Mouse (Mus musculus) forebrain, embryonic 15.5 days (tissue): ENCODE results near the gene Tmem106c. TPM values are rescaled to one million over a fixed set of nuclear protein-coding genes. Genes with fewer than 3 reads are reported as not detected.
A peak's percentile ranks its signal among the peaks of the same experiment; 100 is the strongest.

Experiments used
- ATAC-seq: fragments of 200-750 bp; cut with Nextera tagmentation; replicated peaks from 2 replicates; pipeline ENCODE4 v1.8.0; 2017; ENCODE audit warnings: mild to moderate bottlenecking, moderate TSS enrichment, moderate library complexity
- H3K27ac ChIP-seq: fragments of 300-500 bp; sonication (generic); replicated peaks from 2 replicates; pipeline ENCODE4 v1.5.1; 2015; ENCODE audit warnings: mild to moderate bottlenecking, inconsistent platforms
- H3K27me3 ChIP-seq: fragments of 300-500 bp; sonication (generic); 2 replicates; pipeline ENCODE4 v1.6.1; 2015; ENCODE audit warnings: inconsistent platforms
- H3K36me3 ChIP-seq: fragments of 300-500 bp; sonication (generic); 2 replicates; pipeline ENCODE4 v1.6.1; 2015; ENCODE audit warnings: mild to moderate bottlenecking, inconsistent platforms
- H3K4me1 ChIP-seq: fragments of 300-500 bp; sonication (generic); 2 replicates; pipeline ENCODE4 v1.6.1; 2015; ENCODE audit warnings: inconsistent platforms
- H3K4me2 ChIP-seq: fragments of 300-500 bp; sonication (generic); replicated peaks from 2 replicates; pipeline ENCODE4 v1.6.1; 2015; ENCODE audit warnings: mild to moderate bottlenecking, inconsistent platforms
- H3K4me3 ChIP-seq: fragments of 300-500 bp; sonication (generic); 2 replicates; pipeline ENCODE4 v1.5.1; 2015; ENCODE audit warnings: mild to moderate bottlenecking, inconsistent platforms
- H3K9ac ChIP-seq: fragments of 300-500 bp; sonication (generic); replicated peaks from 2 replicates; pipeline ENCODE4 v1.6.1; 2015; ENCODE audit warnings: mild to moderate bottlenecking, inconsistent platforms
- H3K9me3 ChIP-seq: fragments of 300-500 bp; sonication (generic); 2 replicates; pipeline ENCODE4 v1.6.1; 2016; ENCODE audit warnings: inconsistent platforms
- WGBS: fragments of 180-500 bp; shearing (Covaris S2); methylation state at CpG from one replicate; pipeline ENCODE4 v1.1.7; 2015; ENCODE audit warnings: mixed read lengths; 5-methylcytosine and 5-hydroxymethylcytosine counted together
- polyA plus RNA-seq: library from polyadenylated mRNA; unstranded; fragments of >200 nt; fragmentation: Nextera tagmentation; extraction: Ambion mirVana; gene quantifications from 2 replicates; pipeline ENCODE4 v1.2.1, GENCODE M21; 2015

The Tmem106c gene
- polyA plus RNA-seq, 1 experiment from 2014 or later = 66.2 TPM

GRCm38 (mm10) chr15:97940088-97940487, 23.9 kb upstream of the Tmem106c start:
- Histone ChIP-seq H3K27me3 (no peaks in the 10 kb centered on the region), H3K9me3 (no peaks in the 10 kb centered on the region), H3K9ac (no peak overlapping the region), H3K27ac (no peak overlapping the region), H3K4me2 (no peak overlapping the region), H3K36me3 (no peaks in the 10 kb centered on the region), H3K4me1 (no peaks in the 10 kb centered on the region), H3K4me3 (no peak overlapping the region)
- 93% methylated on average over 2 of the region's 2 CpGs for WGBS
- no peak for ATAC-seq

GRCm38 (mm10) chr15:97941306-97941705, 22.7 kb upstream of the Tmem106c start:
- Histone ChIP-seq H3K27me3 (no peaks in the 10 kb centered on the region), H3K4me3 (no peak overlapping the region), H3K27ac (no peak overlapping the region), H3K4me1 (no peaks in the 10 kb centered on the region), H3K4me2 (no peak overlapping the region), H3K9me3 (no peaks in the 10 kb centered on the region), H3K9ac (no peak overlapping the region), H3K36me3 (no peaks in the 10 kb centered on the region)
- no peak for ATAC-seq
- 83% methylated on average over 2 of the region's 2 CpGs for WGBS

- WGBS = 89% methylated on average over 8 of the region's 8 CpGs
- Histone ChIP-seq H3K27ac (no peak overlapping the region), H3K9ac (no peak overlapping the region), H3K4me1 (no peaks in the 10 kb centered on the region), H3K36me3 (no peaks in the 10 kb centered on the region), H3K9me3 (no peaks in the 10 kb centered on the region), H3K27me3 (no peaks in the 10 kb centered on the region), H3K4me2 (no peak overlapping the region), H3K4me3 (no peak overlapping the region)
- ATAC-seq = no peak
Measured at GRCm38 (mm10) chr15:97942538-97942937, 21.5 kb upstream of the Tmem106c start.

GRCm38 (mm10) chr15:97943356-97943755, 20.6 kb upstream of the Tmem106c start:
- Histone ChIP-seq H3K27me3 (no peaks in the 10 kb centered on the region), H3K27ac (no peak overlapping the region), H3K9me3 (no peaks in the 10 kb centered on the region), H3K9ac (no peak overlapping the region), H3K4me2 (no peak overlapping the region), H3K36me3 (no peaks in the 10 kb centered on the region), H3K4me3 (no peak overlapping the region), H3K4me1 (no peaks in the 10 kb centered on the region)
- 89% methylated on average over 8 of the region's 8 CpGs for WGBS
- no peak for ATAC-seq

GRCm38 (mm10) chr15:97944919-97945574, 19.0 kb upstream of the Tmem106c start:
- H3K9ac ChIP-seq = no peak overlapping the region
- H3K4me2 ChIP-seq = no peak overlapping the region
- ATAC-seq = no peak
- H3K36me3 ChIP-seq = no peaks in the 10 kb centered on the region
- no peak overlapping the region for H3K27ac ChIP-seq
- no peaks in the 10 kb centered on the region for H3K4me1 ChIP-seq
- no peaks in the 10 kb centered on the region for H3K9me3 ChIP-seq
- H3K27me3 ChIP-seq = no peaks in the 10 kb centered on the region
- 84% methylated on average over 11 of the region's 11 CpGs for WGBS
- H3K4me3 ChIP-seq = no peak overlapping the region

- Histone ChIP-seq H3K9me3 (no peaks in the 10 kb centered on the region), H3K4me2 (no peak overlapping the region), H3K9ac (no peak overlapping the region), H3K36me3 (no peaks in the 10 kb centered on the region), H3K27ac (no peak overlapping the region), H3K4me3 (no peak overlapping the region), H3K4me1 (no peaks in the 10 kb centered on the region), H3K27me3 (no peaks in the 10 kb centered on the region)
- ATAC-seq = no peak
- WGBS = 85% methylated on average over 10 of the region's 11 CpGs
Measured at GRCm38 (mm10) chr15:97945656-97946315, 18.2 kb upstream of the Tmem106c start.

GRCm38 (mm10) chr15:97948720-97949119, 15.3 kb upstream of the Tmem106c start:
- H3K4me3 ChIP-seq = no peak overlapping the region
- H3K9ac ChIP-seq = no peak overlapping the region
- 29% methylated on average over 7 of the region's 7 CpGs for WGBS
- no peak overlapping the region for H3K4me2 ChIP-seq
- H3K4me1 ChIP-seq = no peaks in the 10 kb centered on the region
- ATAC-seq = no peak
- H3K36me3 ChIP-seq = no peaks in the 10 kb centered on the region
- H3K27me3 ChIP-seq = no peaks in the 10 kb centered on the region
- H3K27ac ChIP-seq = no peak overlapping the region
- no peaks in the 10 kb centered on the region for H3K9me3 ChIP-seq

- Histone ChIP-seq H3K9ac (no peak overlapping the region), H3K4me1 (no peaks in the 10 kb centered on the region), H3K36me3 (no peaks in the 10 kb centered on the region), H3K4me2 (no peak overlapping the region), H3K27me3 (no peaks in the 10 kb centered on the region), H3K27ac (no peak overlapping the region), H3K9me3 (no peaks in the 10 kb centered on the region), H3K4me3 (no peak overlapping the region)
- 73% methylated on average over 3 of the region's 3 CpGs for WGBS
- ATAC-seq = no peak
Measured at GRCm38 (mm10) chr15:97949706-97950105, 14.3 kb upstream of the Tmem106c start.

- WGBS = 80% methylated on average over 7 of the region's 7 CpGs
- H3K4me1 ChIP-seq = no peaks in the 10 kb centered on the region
Measured at GRCm38 (mm10) chr15:97950240-97950639, 13.8 kb upstream of the Tmem106c start.

GRCm38 (mm10) chr15:97952137-97952888, 11.7 kb upstream of the Tmem106c start:
- Histone ChIP-seq H3K27ac (no peak overlapping the region), H3K4me3 (no peak overlapping the region), H3K9ac (no peak overlapping the region), H3K9me3 (no peaks in the 10 kb centered on the region), H3K4me2 (no peak overlapping the region), H3K27me3 (no peaks in the 10 kb centered on the region), H3K36me3 (no peaks in the 10 kb centered on the region), H3K4me1 (no peaks in the 10 kb centered on the region)
- WGBS = 13% methylated on average over 16 of the region's 16 CpGs
- peak; percentile 68 for ATAC-seq

More at GRCm38 (mm10) chr15:97950240-97950639, 13.8 kb upstream of the Tmem106c start:
- H3K9me3 ChIP-seq = no peaks in the 10 kb centered on the region
- no peaks in the 10 kb centered on the region for H3K36me3 ChIP-seq
- no peak for ATAC-seq
- no peak overlapping the region for H3K27ac ChIP-seq
- H3K27me3 ChIP-seq = no peaks in the 10 kb centered on the region
- no peak overlapping the region for H3K4me2 ChIP-seq
- H3K9ac ChIP-seq = no peak overlapping the region
- no peak overlapping the region for H3K4me3 ChIP-seq

GRCm38 (mm10) chr15:97952889-97953189, 11.2 kb upstream of the Tmem106c start:
- Histone ChIP-seq H3K27ac (no peak overlapping the region), H3K9ac (no peak overlapping the region), H3K27me3 (no peaks in the 10 kb centered on the region), H3K36me3 (no peaks in the 10 kb centered on the region), H3K4me3 (no peak overlapping the region), H3K9me3 (no peaks in the 10 kb centered on the region), H3K4me1 (no peaks in the 10 kb centered on the region), H3K4me2 (no peak overlapping the region)
- 0 out of 2 replicates have a peak, but pooled peaks have one; percentile 10 for ATAC-seq
- 70% methylated on average over 4 of the region's 4 CpGs for WGBS

- H3K4me1 ChIP-seq = no peaks in the 10 kb centered on the region
- H3K36me3 ChIP-seq = no peaks in the 10 kb centered on the region
- 81% methylated on average over 8 of the region's 8 CpGs for WGBS
- H3K27ac ChIP-seq = no peak overlapping the region
- ATAC-seq = no peak
- no peaks in the 10 kb centered on the region for H3K9me3 ChIP-seq
- H3K4me3 ChIP-seq = no peak overlapping the region
- H3K4me2 ChIP-seq = no peak overlapping the region
- H3K27me3 ChIP-seq = no peaks in the 10 kb centered on the region
- no peak overlapping the region for H3K9ac ChIP-seq
Measured at GRCm38 (mm10) chr15:97954671-97955070, 9.3 kb upstream of the Tmem106c start.
